Mouse (Mus musculus): ENCODE data around the gene Zfp879.

DNA sequence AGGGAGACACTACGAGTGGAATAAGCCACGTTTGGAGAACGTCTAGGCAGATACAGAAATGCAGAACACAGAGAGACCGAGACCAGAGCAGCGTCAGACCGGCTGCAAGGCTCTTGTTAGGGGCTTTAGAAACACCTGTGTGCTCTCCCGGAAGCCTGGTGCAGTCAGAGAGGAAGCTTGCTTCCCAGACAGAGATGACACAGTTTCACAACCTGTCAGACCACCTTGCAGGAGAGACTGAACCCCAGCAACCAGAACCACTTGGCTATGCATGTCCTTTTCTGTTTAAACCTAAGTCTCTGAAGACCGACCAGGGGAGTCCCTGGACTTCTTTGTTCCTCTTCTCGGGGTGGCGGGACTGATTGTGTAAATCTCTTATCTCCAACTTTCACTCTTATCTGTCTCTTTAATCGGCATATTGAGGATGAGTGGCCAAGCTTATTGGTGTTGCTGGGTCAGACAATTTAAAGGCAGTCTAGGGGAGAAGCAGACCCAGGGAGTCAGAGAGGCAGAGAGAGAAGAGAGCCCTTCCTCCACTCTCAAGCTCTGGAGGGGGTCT lies 8.9 kb upstream of the Zfp879 start, which contains the start of gene Grm6:
- no peak for TF ChIP-seq POLR2A (IDR thresholded peaks at IDR 0.05; ENCODE audit: insufficient read length, low read depth)
- TF ChIP-seq MAX (IDR thresholded peaks at IDR 0.05; ENCODE audit: low read depth): no peak

Data from myocyte (in vitro differentiated cells).